ENCODE assay signal across 8 mouse cellular contexts in genomic region chr10:75921026-75921725, GRCm38 (mm10). TPM values are rescaled to one million over a fixed set of nuclear protein-coding genes. Genes with fewer than 3 reads are reported as not detected.
DNase-seq lines count a peak whose midpoint lies in the region; ATAC-seq and TF ChIP-seq lines count a peak whose summit lies in the region.

Gene Smarcb1 (minus strand): TSS chr10:75921617.

- WGBS in hindbrain, embryonic 16.5 days, result 0% methylated on average over 71 of the region's 76 CpGs

- peak; percentile 92 for DNase-seq in T-cell, adult 2 months (ENCODE audit: low spot score)
- DNase-seq in cerebellum, postnatal 4 days (ENCODE audit: low spot score in 2 of 2), result peak; percentile 88 to 94
- DNase-seq in gastrocnemius, adult 18-20 months (ENCODE audit: low spot score), result peak; percentile 94
- peak; percentile 95 for DNase-seq in left cerebral cortex, adult 2 months (ENCODE audit: extremely low spot score in 1 of 2, low spot score in 2 of 2)
- DNase-seq in right cerebral cortex, adult 2 months (ENCODE audit: low spot score in 2 of 2), result peak; percentile 94 to 98
- DNase-seq in urinary bladder, postnatal 14 days (ENCODE audit: low spot score), result peak; percentile 96

- peak; percentile 92 for ATAC-seq in hindbrain, embryonic 16.5 days
- peak; percentile 87 for ATAC-seq in megakaryocyte, adult 5-6 weeks (ENCODE audit: poor library complexity, severe bottlenecking)

- H3K4me2 ChIP-seq in hindbrain, embryonic 16.5 days (ENCODE audit: low read length), result peak within 1 kb of the TSS; percentile 87

- H3K27ac ChIP-seq in hindbrain, embryonic 16.5 days (ENCODE audit: low read depth, low read length), result peak within 1 kb of the TSS; percentile 99
- peak within 1 kb of the TSS; percentile 100 for H3K27ac ChIP-seq in left cerebral cortex, adult 2 months

- H3K9ac ChIP-seq in hindbrain, embryonic 16.5 days (ENCODE audit: low read depth, low read length), result peak within 1 kb of the TSS; percentile 90

- H3K27me3 ChIP-seq in hindbrain, embryonic 16.5 days (replicated peaks; ENCODE audit: control insufficient read depth, insufficient read depth, low read length), result no peaks in the 10 kb centered on the region

- peak within 1 kb of the TSS; percentile 83 for H3K4me3 ChIP-seq in hindbrain, embryonic 16.5 days (ENCODE audit: low read length)
- H3K4me3 ChIP-seq in left cerebral cortex, adult 2 months, result peak within 1 kb of the TSS; percentile 99

- intact Hi-C loops in left cerebral cortex, adult 2 months (cut with DNase I), result loop anchor here (1.0 to 2.0 kb wide), 2 partner anchors 24 to 30 kb away; no protein-coding TSS in a partner anchor

- H3K4me1 ChIP-seq in hindbrain, embryonic 16.5 days (ENCODE audit: control insufficient read depth, insufficient read depth, low read depth, low read length), result peaks cover 28% of the 10 kb centered on the region

- peaks cover 3% of the 10 kb centered on the region for H3K36me3 ChIP-seq in hindbrain, embryonic 16.5 days (ENCODE audit: control insufficient read depth, insufficient read depth, low read length)

- no peak for TF ChIP-seq CTCF in left cerebral cortex, adult 2 months (IDR thresholded peaks at IDR 0.05)

- no peaks in the 10 kb centered on the region for H3K9me3 ChIP-seq in hindbrain, embryonic 16.5 days (ENCODE audit: control insufficient read depth, low read length)

RNA-seq across cellular contexts. Expression of gene Smarcb1, which starts in this region (rescaled TPM):
- total RNA-seq in gastrocnemius, adult 18-20 months (2021), result 10 to 100 TPM; 14.2 to 16.6 TPM
- polyA plus RNA-seq in hindbrain, embryonic 16.5 days (2015; fragmentation: Nextera tagmentation; extraction: Ambion mirVana), result 252 TPM in 2 replicates
- 10 to 100 TPM; 75.8 to 78.2 TPM for total RNA-seq in left cerebral cortex, adult 2 months (2021)
- 44.0 and 46.2 TPM in 2 replicates for total RNA-seq in megakaryocyte, adult 5-6 weeks (2015)
- total RNA-seq in megakaryocyte, adult 5-6 weeks (2017), result 40.6 and 48.4 TPM in 2 replicates

Comparison
In these comparisons a context has a peak if more than half of its experiments do, and no peak if none do; other contexts are left out.
1. Peak in every context shown above with its lines: DNase-seq, ATAC-seq, H3K4me3 ChIP-seq and H3K27ac ChIP-seq.